Mouse (Mus musculus) hindbrain, embryonic 11.5 days (tissue): ENCODE results near the gene Tas2r116. TPM values are rescaled to one million over a fixed set of nuclear protein-coding genes. Genes with fewer than 3 reads are reported as not detected.

Experiments used
- ATAC-seq: fragments of 200-750 bp; cut with Nextera tagmentation; 2 replicates; pipeline ENCODE4 v1.8.0; 2017; ENCODE audit warnings: mild to moderate bottlenecking, moderate TSS enrichment, moderate library complexity; ENCODE audit not compliant: low FRiP score
- DNase-seq: peaks from one replicate; pipeline ENCODE4 v3.0.0-alpha.2; 2015; ENCODE audit warnings: low spot score
- H3K27ac ChIP-seq: fragments of 300-500 bp; sonication (generic); 2 replicates; pipeline ENCODE4 v1.5.1; 2014; ENCODE audit warnings: mild to moderate bottlenecking, low read depth, low read length
- H3K27me3 ChIP-seq: fragments of 300-500 bp; sonication (generic); 2 replicates; pipeline ENCODE4 v1.6.1; 2014; ENCODE audit warnings: mild to moderate bottlenecking, low read length, moderate library complexity, mixed read lengths; ENCODE audit not compliant: control insufficient read depth, insufficient read depth
- H3K36me3 ChIP-seq: fragments of 300-500 bp; sonication (generic); 2 replicates; pipeline ENCODE4 v1.6.1; 2014; ENCODE audit warnings: mild to moderate bottlenecking, low read length, moderate library complexity, mixed read lengths; ENCODE audit not compliant: control insufficient read depth, insufficient read depth
- H3K4me1 ChIP-seq: fragments of 300-500 bp; sonication (generic); replicated peaks from 2 replicates; pipeline ENCODE4 v1.6.1; 2014; ENCODE audit warnings: low read length, mixed read lengths; ENCODE audit not compliant: control insufficient read depth, insufficient read depth
- H3K4me2 ChIP-seq: fragments of 300-500 bp; sonication (generic); replicated peaks from 2 replicates; pipeline ENCODE4 v1.6.1; 2014; ENCODE audit warnings: mild to moderate bottlenecking, low read depth, low read length
- H3K4me3 ChIP-seq: fragments of 300-500 bp; sonication (generic); 2 replicates; pipeline ENCODE4 v1.5.1; 2014; ENCODE audit warnings: low read depth, low read length
- H3K9ac ChIP-seq: fragments of 300-500 bp; sonication (generic); 2 replicates; pipeline ENCODE4 v1.6.1; 2014; ENCODE audit warnings: low read depth, low read length
- H3K9me3 ChIP-seq: fragments of 300-500 bp; sonication (generic); 2 replicates; pipeline ENCODE4 v1.6.1; 2016; ENCODE audit warnings: low read length; ENCODE audit not compliant: control insufficient read depth
- WGBS: fragments of 180-500 bp; shearing (Covaris S2); extraction: QIAGEN DNeasy Blood & Tissue Kit; methylation state at CpG from one replicate; pipeline ENCODE4 v1.1.7; 2014; 5-methylcytosine and 5-hydroxymethylcytosine counted together
- polyA plus RNA-seq: library from polyadenylated mRNA; unstranded; fragments of >200 nt; fragmentation: Nextera tagmentation; extraction: Ambion mirVana; gene quantifications from 2 replicates; pipeline ENCODE4 v1.2.1, GENCODE M21; 2014

The Tas2r116 gene
- not detected in 2 replicates for polyA plus RNA-seq

- H3K36me3 ChIP-seq, result no peaks in the 10 kb centered on the region
- no peaks in the 10 kb centered on the region for H3K27me3 ChIP-seq
- no peaks in the 10 kb centered on the region for H3K4me1 ChIP-seq
- no peak within 1 kb of the TSS for H3K9ac ChIP-seq
- ATAC-seq (no peak), DNase-seq (no peak)
- H3K4me2 ChIP-seq, result no peak within 1 kb of the TSS
- no peak within 1 kb of the TSS for H3K27ac ChIP-seq
- no peaks in the 10 kb centered on the region for H3K9me3 ChIP-seq
- 88% methylated on average over 1 of the region's 1 CpGs for WGBS
- H3K4me3 ChIP-seq, result no peak within 1 kb of the TSS
Measured at GRCm38 (mm10) chr6:132855138-132855537, at the start of gene Tas2r116. Tas2r116 (plus strand) TSS chr6:132855438.

DNA sequence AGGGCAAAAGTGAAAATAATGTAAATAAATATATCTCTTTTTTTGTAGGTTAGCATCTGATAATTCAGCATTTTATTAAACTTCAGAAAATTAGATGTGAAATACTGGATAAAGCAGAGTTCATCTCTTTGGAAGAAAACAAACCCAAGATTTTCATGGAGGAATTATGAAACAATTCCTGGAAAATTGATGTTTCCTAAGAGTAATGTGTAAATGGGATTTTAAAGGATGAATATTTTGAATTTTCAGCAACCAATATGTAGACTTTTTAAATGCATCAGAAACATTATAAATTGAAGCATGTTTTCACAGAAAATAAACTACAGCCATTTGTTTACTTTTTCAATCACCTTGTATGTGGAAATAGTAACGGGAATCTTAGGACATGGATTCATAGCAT, 8.4 kb upstream of the Tas2r116 start, which contains the start of gene Tas2r123:
Gene Tas2r123 (plus strand): TSS at position 301 of the 400 bp plus-strand sequence.
- no peak for ATAC-seq
- Histone ChIP-seq H3K9me3 (no peaks in the 10 kb centered on the region), H3K27ac (no peak within 1 kb of the TSS), H3K4me2 (no peak within 1 kb of the TSS), H3K4me1 (no peaks in the 10 kb centered on the region), H3K36me3 (no peaks in the 10 kb centered on the region), H3K4me3 (no peak within 1 kb of the TSS), H3K27me3 (no peaks in the 10 kb centered on the region), H3K9ac (no peak within 1 kb of the TSS)
- no peak for DNase-seq
- WGBS, result 86% methylated on average over 1 of the region's 1 CpGs

DNA sequence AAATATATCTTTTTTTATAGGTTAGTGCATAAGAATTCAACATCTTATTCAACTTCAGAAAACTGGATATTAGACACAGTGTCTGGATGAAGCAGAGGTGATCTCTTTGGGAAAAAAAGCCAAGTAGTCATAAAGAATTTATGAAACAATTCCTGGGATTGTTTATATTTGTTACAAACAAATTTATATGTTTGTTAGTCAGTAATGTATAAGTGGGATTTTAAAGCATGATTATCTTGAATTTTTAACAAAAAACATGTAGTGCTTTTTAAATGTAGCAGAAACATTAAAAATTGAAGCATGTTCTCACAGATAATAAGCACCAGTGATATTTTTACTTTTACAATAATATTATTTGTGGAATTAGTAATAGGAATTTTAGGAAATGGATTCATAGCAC, 12.5 kb downstream of the Tas2r116 start, which contains the start of gene Tas2r110:
Gene Tas2r110 (plus strand): TSS at position 301 of the 400 bp plus-strand sequence.
- ATAC-seq, result no peak
- Histone ChIP-seq H3K4me3 (no peak within 1 kb of the TSS), H3K36me3 (no peaks in the 10 kb centered on the region), H3K4me2 (no peak within 1 kb of the TSS), H3K9me3 (no peaks in the 10 kb centered on the region), H3K9ac (no peak within 1 kb of the TSS), H3K27ac (no peak within 1 kb of the TSS), H3K27me3 (no peaks in the 10 kb centered on the region), H3K4me1 (no peaks in the 10 kb centered on the region)
- no peak for DNase-seq

DNA sequence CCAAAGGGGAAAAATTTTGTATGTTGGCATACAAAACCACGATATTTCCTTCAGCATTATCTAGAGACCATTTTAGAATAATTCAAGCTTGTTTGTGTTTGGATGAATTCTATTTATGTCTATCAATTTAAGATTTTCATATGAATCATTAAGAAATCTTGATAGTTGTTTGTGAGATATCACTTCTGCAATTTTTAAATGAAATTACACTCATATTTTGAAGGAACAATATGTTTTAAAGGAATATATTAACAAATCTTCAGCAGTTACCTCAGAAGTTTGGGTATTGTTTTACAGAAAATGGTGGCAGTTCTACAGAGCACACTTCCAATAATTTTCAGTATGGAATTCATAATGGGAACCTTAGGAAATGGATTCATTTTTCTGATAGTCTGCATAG, 37.5 kb downstream of the Tas2r116 start, which contains the start of gene Tas2r113:
Gene Tas2r113 (plus strand): TSS at position 301 of the 400 bp plus-strand sequence.
- DNase-seq (no peak), ATAC-seq (no peak)
- no peaks in the 10 kb centered on the region for H3K4me1 ChIP-seq
- H3K4me3 ChIP-seq, result no peak within 1 kb of the TSS
- no peak within 1 kb of the TSS for H3K4me2 ChIP-seq
- no peak within 1 kb of the TSS for H3K9ac ChIP-seq
- H3K9me3 ChIP-seq, result no peaks in the 10 kb centered on the region
- 83% methylated on average over 1 of the region's 1 CpGs for WGBS
- no peak within 1 kb of the TSS for H3K27ac ChIP-seq
- H3K36me3 ChIP-seq, result no peaks in the 10 kb centered on the region
- no peaks in the 10 kb centered on the region for H3K27me3 ChIP-seq

Other genes starting within 250 kb of the Tas2r116 start
- gene A630073D07Rik, start 203.9 kb upstream of the Tas2r116 start, polyA plus RNA-seq, result not detected in 2 replicates
- gene Tas2r120, start 198.5 kb upstream of the Tas2r116 start, polyA plus RNA-seq, result not detected in 2 replicates
- not detected in 2 replicates for gene Tas2r121, start 154.4 kb upstream of the Tas2r116 start, polyA plus RNA-seq
- gene Tas2r122, start 143.5 kb upstream of the Tas2r116 start, polyA plus RNA-seq, result not detected in 2 replicates
- not detected in 2 replicates for gene Tas2r115, start 117.4 kb upstream of the Tas2r116 start, polyA plus RNA-seq
- not detected in 2 replicates for gene Tas2r124, start 100.7 kb upstream of the Tas2r116 start, polyA plus RNA-seq
- not detected in 2 replicates for gene Tas2r102, start 93.3 kb upstream of the Tas2r116 start, polyA plus RNA-seq
- gene Tas2r136, start 77.3 kb upstream of the Tas2r116 start, polyA plus RNA-seq, result not detected in 2 replicates
- not detected in 2 replicates for gene Tas2r117, start 52.6 kb upstream of the Tas2r116 start, polyA plus RNA-seq
- not detected in 2 replicates for gene Tas2r123, start 8.3 kb upstream of the Tas2r116 start, polyA plus RNA-seq
- gene Tas2r110, start 12.6 kb downstream of the Tas2r116 start, polyA plus RNA-seq, result not detected in 2 replicates
- not detected in 2 replicates for gene Tas2r113, start 37.6 kb downstream of the Tas2r116 start, polyA plus RNA-seq
- not detected in 2 replicates for gene Tas2r125, start 54.2 kb downstream of the Tas2r116 start, polyA plus RNA-seq
- not detected in 2 replicates for gene Tas2r129, start 95.7 kb downstream of the Tas2r116 start, polyA plus RNA-seq
- gene Tas2r131, start 102.5 kb downstream of the Tas2r116 start, polyA plus RNA-seq, result not detected in 2 replicates
- not detected in 2 replicates for gene Tas2r109, start 125.5 kb downstream of the Tas2r116 start, polyA plus RNA-seq
- gene Tas2r103, start 181.7 kb downstream of the Tas2r116 start, polyA plus RNA-seq, result not detected in 2 replicates
- not detected in 2 replicates for gene Tas2r140, start 200.4 kb downstream of the Tas2r116 start, polyA plus RNA-seq
- gene Smim10l1, start 249.5 kb downstream of the Tas2r116 start, polyA plus RNA-seq, result 77.3 and 92.5 TPM in 2 replicates